Mouse (Mus musculus) intestine, embryonic 16.5 days (tissue): ENCODE measurements at regions not wholly inside any gene's neighbourhood (a gene's known extent, or its start where the extent isn't known, plus 50 kb on each side); places are given as distances from the start of the nearest gene placed in this dataset.

Experiments
- ATAC-seq: fragments of 200-750 bp; cut with Nextera tagmentation; 2 replicates; pipeline ENCODE4 v1.8.0; 2017; ENCODE audit warnings: moderate TSS enrichment, moderate library complexity
- H3K27ac ChIP-seq: fragments of 300-500 bp; sonication (generic); 2 replicates; pipeline ENCODE4 v1.5.1; 2014; ENCODE audit warnings: mild to moderate bottlenecking, low read length
- H3K27me3 ChIP-seq: fragments of 300-500 bp; sonication (generic); replicated peaks from 2 replicates; pipeline ENCODE4 v1.6.1; 2014; ENCODE audit warnings: low read length, control low read depth, mixed read lengths; ENCODE audit not compliant: control insufficient read depth, insufficient read depth
- H3K36me3 ChIP-seq: fragments of 300-500 bp; sonication (generic); 2 replicates; pipeline ENCODE4 v1.6.1; 2014; ENCODE audit warnings: low read length, control low read depth; ENCODE audit not compliant: control insufficient read depth, insufficient read depth
- H3K4me1 ChIP-seq: fragments of 300-500 bp; sonication (generic); 2 replicates; pipeline ENCODE4 v1.6.1; 2014; ENCODE audit warnings: low read length, control low read depth, mixed read lengths; ENCODE audit not compliant: control insufficient read depth, insufficient read depth
- H3K4me2 ChIP-seq: fragments of 300-500 bp; sonication (generic); 2 replicates; pipeline ENCODE4 v1.6.1; 2014; ENCODE audit warnings: low read depth, low read length, control low read depth
- H3K4me3 ChIP-seq: fragments of 300-500 bp; sonication (generic); 2 replicates; pipeline ENCODE4 v1.5.1; 2014; ENCODE audit warnings: mild to moderate bottlenecking, low read length
- H3K9ac ChIP-seq: fragments of 300-500 bp; sonication (generic); 2 replicates; pipeline ENCODE4 v1.6.1; 2014; ENCODE audit warnings: low read depth, low read length
- H3K9me3 ChIP-seq: fragments of 300-500 bp; sonication (generic); 2 replicates; pipeline ENCODE4 v1.6.1; 2016; ENCODE audit warnings: low read length, control low read depth; ENCODE audit not compliant: control insufficient read depth
- WGBS: fragments of 180-500 bp; shearing (Covaris S2); extraction: QIAGEN DNeasy Blood & Tissue Kit; methylation state at CpG from one replicate; pipeline ENCODE4 v1.1.7; 2014; 5-methylcytosine and 5-hydroxymethylcytosine counted together

DNA sequence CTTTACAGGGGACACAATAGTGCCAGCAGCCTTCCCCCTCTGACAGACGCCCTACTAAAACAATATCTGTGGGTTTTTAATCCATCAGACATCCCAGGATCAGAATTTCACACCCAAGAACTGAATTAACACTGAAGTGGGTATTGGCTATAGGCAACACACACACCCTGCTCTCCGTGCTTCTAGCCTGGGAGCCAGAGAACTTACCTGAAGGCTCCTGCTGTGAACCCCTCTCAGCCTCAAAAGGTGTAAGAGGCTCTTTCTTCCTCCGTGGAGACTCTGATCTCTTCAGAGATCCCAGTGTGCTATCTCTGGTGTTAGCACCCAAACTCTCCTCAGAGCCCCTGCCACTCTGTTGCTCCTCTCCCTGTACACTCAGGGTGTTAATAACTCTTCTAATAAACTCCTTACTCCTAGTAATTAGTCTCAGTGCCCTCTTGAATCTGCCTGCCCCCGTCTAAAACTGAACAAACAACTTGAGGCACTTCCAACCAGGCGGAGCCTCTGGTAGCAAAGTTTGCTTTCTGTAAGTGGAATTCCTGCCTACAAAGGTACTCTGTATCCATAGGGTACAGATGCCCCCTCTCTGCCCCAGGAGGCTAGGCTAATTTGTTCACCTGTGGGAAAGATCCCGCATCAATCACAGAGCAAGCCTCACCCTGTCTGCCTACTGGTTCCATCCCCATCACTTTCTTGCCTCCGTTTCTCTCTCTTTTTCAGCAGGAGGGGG is 452.9 kb upstream of the Fam19a5 start:
- Histone ChIP-seq H3K9ac (no peak overlapping the region), H3K27me3 (no peaks in the 10 kb centered on the region), H3K4me3 (no peak overlapping the region), H3K27ac (no peak overlapping the region), H3K4me2 (no peak overlapping the region), H3K9me3 (no peaks in the 10 kb centered on the region), H3K4me1 (no peaks in the 10 kb centered on the region), H3K36me3 (no peaks in the 10 kb centered on the region)
- no peak for ATAC-seq
- WGBS, result 44% methylated on average over 7 of the region's 7 CpGs

DNA sequence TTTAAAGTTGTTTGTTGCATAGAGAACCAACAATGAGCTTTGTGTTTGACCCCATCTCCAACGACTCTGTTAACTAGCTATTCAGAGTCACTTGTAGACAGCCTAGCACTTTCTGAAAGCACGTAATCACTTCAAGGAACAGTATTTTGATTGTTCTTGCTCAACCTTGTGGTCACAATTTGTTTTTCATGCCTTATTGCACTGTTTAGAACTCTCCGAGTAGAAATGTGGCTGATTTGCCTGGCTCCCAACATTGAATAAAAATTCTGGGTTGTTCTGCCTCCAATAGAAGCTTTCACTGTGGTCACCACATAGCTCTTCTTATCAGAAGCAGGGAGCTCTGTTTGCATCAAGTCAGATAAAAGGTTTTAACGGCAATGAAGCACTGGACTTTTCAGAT is 446.9 kb upstream of the Fam19a5 start:
- Histone ChIP-seq H3K27me3 (no peaks in the 10 kb centered on the region), H3K36me3 (no peaks in the 10 kb centered on the region), H3K9ac (no peak overlapping the region), H3K4me3 (no peak overlapping the region), H3K9me3 (no peaks in the 10 kb centered on the region), H3K27ac (no peak overlapping the region), H3K4me1 (no peaks in the 10 kb centered on the region), H3K4me2 (no peak overlapping the region)
- ATAC-seq, result no peak
- 77% methylated on average over 4 of the region's 4 CpGs for WGBS

DNA sequence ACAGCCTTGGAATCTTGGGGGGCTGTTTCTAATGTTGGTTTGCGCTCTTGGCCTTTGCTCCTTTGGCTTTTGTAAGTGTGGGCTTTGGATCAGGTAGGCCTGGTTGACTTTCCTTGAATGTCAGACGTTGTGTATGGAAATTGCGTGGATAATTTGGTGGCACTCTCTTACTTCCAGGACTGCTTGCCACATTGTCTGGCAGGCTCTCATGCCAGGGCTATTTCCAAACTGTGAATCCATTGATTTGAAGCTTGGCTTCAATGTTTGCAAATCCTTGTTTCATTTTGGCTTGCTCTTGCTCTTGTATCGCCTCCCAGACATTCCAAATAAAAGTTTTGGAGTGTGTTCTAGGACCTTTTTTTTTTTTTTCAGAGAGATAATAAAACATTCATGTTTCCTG is 443.0 kb upstream of the Fam19a5 start:
- Histone ChIP-seq H3K4me3 (no peak overlapping the region), H3K9ac (no peak overlapping the region), H3K36me3 (no peaks in the 10 kb centered on the region), H3K4me1 (no peaks in the 10 kb centered on the region), H3K9me3 (no peaks in the 10 kb centered on the region), H3K27me3 (no peaks in the 10 kb centered on the region), H3K4me2 (no peak overlapping the region), H3K27ac (no peak overlapping the region)
- no peak for ATAC-seq
- 87% methylated on average over 4 of the region's 4 CpGs for WGBS

DNA sequence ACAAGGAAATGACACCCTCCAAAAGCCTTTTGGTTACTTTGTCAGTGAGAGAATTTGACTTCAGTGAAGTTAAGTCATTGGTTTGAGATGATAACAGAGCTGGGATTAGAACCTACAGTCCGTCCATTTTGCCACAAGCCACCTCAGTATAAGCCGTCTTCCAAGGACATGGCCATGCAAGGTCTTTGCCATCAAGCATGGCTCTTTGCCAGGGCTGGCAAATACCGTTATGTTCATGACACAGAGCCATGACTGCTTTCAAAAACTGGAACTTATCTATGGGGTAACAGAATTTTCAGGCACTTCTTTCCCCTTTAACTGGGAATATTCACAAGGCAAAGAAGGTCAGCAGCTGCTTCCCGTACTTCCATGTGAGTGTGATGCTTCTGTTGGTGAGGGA is 441.9 kb upstream of the Fam19a5 start:
- Histone ChIP-seq H3K36me3 (no peaks in the 10 kb centered on the region), H3K4me3 (no peak overlapping the region), H3K4me2 (no peak overlapping the region), H3K9me3 (no peaks in the 10 kb centered on the region), H3K27me3 (no peaks in the 10 kb centered on the region), H3K9ac (no peak overlapping the region), H3K27ac (no peak overlapping the region), H3K4me1 (no peaks in the 10 kb centered on the region)
- ATAC-seq, result no peak
- WGBS, result 86% methylated on average over 4 of the region's 4 CpGs

DNA sequence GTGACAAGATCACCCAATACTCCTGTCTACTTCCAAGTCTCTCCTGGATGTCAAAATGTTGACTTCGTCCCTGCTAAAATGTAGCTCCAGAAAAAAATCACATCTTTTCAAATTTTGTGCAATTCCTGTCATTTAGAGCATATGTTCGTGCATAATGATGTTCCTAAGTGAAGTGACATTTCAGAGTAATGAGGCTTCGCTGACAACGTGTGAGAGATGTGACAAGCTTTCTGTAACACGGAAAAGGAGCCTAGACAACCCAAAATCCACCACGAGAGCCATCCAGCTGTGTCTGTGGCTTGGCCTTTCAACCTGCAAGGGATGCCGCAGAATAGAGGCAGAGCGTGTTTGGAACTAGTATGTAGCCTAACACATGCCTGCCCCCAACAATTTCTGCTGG is 438.1 kb upstream of the Fam19a5 start:
- Histone ChIP-seq H3K27ac (no peak overlapping the region), H3K36me3 (no peaks in the 10 kb centered on the region), H3K9me3 (no peaks in the 10 kb centered on the region), H3K9ac (no peak overlapping the region), H3K4me3 (no peak overlapping the region), H3K27me3 (no peaks in the 10 kb centered on the region), H3K4me2 (no peak overlapping the region), H3K4me1 (no peaks in the 10 kb centered on the region)
- ATAC-seq, result no peak
- WGBS, result 88% methylated on average over 8 of the region's 8 CpGs

DNA sequence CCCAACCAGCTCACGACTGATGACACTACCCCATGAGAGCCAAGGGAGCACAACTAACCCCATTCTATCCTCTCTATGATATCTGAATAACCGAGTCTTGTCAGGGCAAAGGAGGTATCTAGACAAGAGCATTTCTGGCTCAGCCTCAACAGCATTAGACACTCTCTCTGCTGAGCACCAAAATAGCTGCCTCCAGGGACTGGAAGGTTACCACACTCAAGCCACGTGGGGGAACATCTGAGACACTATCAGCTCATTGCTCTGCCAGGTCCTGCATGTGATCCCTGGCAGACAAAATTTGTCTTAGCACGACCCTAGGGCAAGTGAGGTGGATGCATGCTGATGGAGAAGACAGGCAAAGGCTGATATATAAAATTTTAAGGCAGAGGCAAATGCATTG is 436.4 kb upstream of the Fam19a5 start:
- no peak overlapping the region for H3K4me2 ChIP-seq
- WGBS, result 71% methylated on average over 4 of the region's 4 CpGs
- no peak overlapping the region for H3K4me3 ChIP-seq
- H3K36me3 ChIP-seq, result no peaks in the 10 kb centered on the region
- no peak for ATAC-seq
- no peaks in the 10 kb centered on the region for H3K27me3 ChIP-seq
- H3K9me3 ChIP-seq, result no peaks in the 10 kb centered on the region
- no peaks in the 10 kb centered on the region for H3K4me1 ChIP-seq
- H3K9ac ChIP-seq, result no peak overlapping the region
- H3K27ac ChIP-seq, result no peak overlapping the region

DNA sequence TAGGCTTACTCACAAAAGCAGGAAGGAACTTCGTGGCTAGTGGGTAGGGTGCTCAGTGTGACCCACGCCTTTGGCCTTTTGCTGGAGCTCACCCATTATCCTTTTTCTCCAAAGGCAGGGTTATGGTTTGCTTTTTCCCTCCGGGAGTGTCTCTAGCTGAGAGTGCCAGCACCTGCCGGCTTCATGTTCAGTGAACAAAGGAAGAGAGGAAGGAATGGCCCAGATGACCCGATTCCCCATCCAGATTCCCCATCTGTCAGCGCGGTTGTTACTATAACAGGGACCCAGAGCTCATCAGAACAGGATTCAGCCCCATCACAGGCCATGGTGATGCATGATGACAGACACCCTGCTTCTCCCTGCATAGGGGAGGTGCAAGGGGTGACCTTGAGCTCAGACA is 435.7 kb upstream of the Fam19a5 start:
- no peak for ATAC-seq
- Histone ChIP-seq H3K4me3 (no peak overlapping the region), H3K9ac (no peak overlapping the region), H3K27me3 (no peaks in the 10 kb centered on the region), H3K9me3 (no peaks in the 10 kb centered on the region), H3K4me1 (no peaks in the 10 kb centered on the region), H3K4me2 (no peak overlapping the region), H3K36me3 (no peaks in the 10 kb centered on the region), H3K27ac (no peak overlapping the region)
- 74% methylated on average over 7 of the region's 7 CpGs for WGBS

DNA sequence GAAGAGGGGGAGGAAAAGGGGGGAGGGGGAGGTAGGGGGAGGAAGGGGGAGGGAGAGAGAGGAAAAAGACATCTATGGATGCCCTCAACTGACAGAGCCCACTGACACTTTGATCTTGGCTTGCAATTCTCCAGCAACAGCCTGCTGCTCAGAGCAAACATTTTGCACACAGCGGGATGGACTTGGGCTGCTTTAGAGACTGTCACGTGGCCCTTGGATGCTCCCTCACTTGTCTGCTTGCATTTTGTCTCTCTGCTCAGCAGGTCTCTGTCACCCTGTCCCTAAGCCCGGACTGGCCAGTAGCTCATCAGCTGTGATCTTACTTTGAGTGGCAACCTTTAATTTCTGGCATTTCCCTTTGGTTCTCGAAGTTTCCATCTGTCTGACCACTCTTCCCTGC is 421.4 kb upstream of the Fam19a5 start:
- Histone ChIP-seq H3K9ac (no peak overlapping the region), H3K4me3 (no peak overlapping the region), H3K4me1 (no peaks in the 10 kb centered on the region), H3K27ac (no peak overlapping the region), H3K9me3 (no peaks in the 10 kb centered on the region), H3K36me3 (no peaks in the 10 kb centered on the region), H3K4me2 (no peak overlapping the region), H3K27me3 (no peaks in the 10 kb centered on the region)
- 24% methylated on average over 4 of the region's 4 CpGs for WGBS
- ATAC-seq, result no peak

DNA sequence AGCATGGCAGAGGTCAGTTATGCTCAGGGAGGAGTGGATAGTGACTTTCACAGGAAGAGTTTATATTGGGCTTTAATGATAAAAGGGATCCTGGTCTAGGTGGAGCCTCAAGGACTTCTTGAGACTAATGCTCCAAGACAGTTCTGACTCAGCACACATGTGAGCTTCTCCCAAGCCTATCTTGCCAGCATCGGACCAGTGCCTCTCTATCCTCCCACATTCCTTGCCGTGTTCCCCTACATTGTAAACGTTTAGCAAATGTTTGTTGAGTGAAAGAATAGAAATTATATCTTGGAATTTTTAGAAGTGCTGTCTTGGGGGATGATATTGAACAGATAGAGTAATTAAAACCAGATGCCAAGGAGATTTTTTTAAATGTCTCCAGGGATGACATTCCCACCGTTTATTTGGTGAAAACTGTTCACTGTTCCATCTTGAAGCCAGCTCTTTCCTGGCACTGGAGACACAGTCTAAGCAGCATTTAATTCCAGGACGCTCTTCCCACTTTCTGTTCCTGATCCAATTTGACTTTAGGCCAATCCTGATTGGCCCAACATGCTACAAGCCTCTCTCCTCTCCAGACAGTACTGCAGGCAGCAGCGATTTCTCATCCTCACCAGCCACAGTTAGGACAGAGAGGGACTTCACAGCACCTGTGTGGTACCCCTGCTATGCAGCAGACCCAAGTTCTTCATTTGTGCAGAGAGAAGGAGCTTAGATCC is 418.5 kb upstream of the Fam19a5 start:
- no peak for ATAC-seq
- Histone ChIP-seq H3K4me2 (no peak overlapping the region), H3K4me3 (no peak overlapping the region), H3K9ac (no peak overlapping the region), H3K27ac (no peak overlapping the region), H3K9me3 (no peaks in the 10 kb centered on the region), H3K4me1 (no peaks in the 10 kb centered on the region), H3K27me3 (no peaks in the 10 kb centered on the region), H3K36me3 (no peaks in the 10 kb centered on the region)
- WGBS, result 46% methylated on average over 6 of the region's 6 CpGs

DNA sequence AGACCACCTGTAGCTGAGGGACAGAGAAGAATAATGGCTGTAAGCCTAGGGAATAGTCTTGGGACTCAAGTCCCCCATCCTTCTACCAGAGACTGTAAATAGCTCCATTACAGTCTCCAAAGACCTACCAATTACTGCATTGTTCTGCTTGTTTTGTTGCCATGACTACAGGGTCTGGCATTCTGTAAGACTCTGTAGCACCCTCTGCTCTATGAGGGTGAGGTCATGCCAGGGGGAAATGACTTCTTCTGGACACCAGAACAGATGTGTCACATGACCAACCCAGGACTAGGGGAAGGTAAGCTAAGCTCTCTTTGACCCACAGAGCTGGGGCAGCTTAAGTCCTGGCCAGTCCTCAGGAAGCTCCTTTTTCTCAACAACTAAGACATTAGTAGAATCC is 405.2 kb upstream of the Fam19a5 start:
- Histone ChIP-seq H3K4me3 (no peak overlapping the region), H3K4me1 (no peaks in the 10 kb centered on the region)
- ATAC-seq, result no peak

More for the DNA sequence above, 405.2 kb upstream of the Fam19a5 start:
- no peak overlapping the region for H3K27ac ChIP-seq
- H3K27me3 ChIP-seq, result no peaks in the 10 kb centered on the region
- no peaks in the 10 kb centered on the region for H3K9me3 ChIP-seq
- no peaks in the 10 kb centered on the region for H3K36me3 ChIP-seq
- no peak overlapping the region for H3K9ac ChIP-seq
- no peak overlapping the region for H3K4me2 ChIP-seq
